Comparison of ENCODE assay signal across 21 mouse cellular contexts in the genomic region with DNA sequence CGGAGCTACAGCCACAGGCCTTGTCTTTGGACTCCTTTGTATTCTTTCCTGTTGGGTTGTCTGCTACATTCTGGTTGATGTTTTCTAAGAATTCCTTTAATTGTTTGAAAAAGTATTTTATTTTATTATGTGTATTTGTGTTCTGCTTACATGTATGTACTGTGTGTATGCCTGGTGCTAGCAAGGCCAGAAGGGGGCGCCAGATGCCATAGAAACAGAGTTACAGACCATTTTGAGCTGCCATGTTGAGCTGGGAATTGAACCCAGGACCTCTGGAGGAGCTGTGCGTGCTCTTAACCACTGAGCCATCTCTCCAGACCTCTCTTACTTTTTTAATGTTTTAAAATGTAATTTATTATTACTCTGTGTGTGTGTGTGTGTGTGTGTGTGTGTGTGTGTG.
DNase-seq lines count a peak whose midpoint lies in the region; ATAC-seq and TF ChIP-seq lines count a peak whose summit lies in the region.
"Had no signal": no experiment of that assay in that cellular context is flagged by ENCODE, and none has a peak within 500 bp of the region (broad histone marks: within the 10 kb centered on the region; RNA-seq: fewer than 3 reads in every experiment).

No protein-coding gene starts in this region.

- no peak; the same call in 1 of the 2 replicates for TF ChIP-seq RAD21 in MEL (IDR thresholded peaks at IDR 0.05; ENCODE audit: low read depth, low read length)

- 82% methylated on average over 3 of the region's 3 CpGs for WGBS in kidney, adult 2 months
- WGBS in midbrain, embryonic 11.5 days = 78% methylated on average over 3 of the region's 3 CpGs
- WGBS in midbrain, embryonic 14.5 days = 74% methylated on average over 3 of the region's 3 CpGs
- WGBS in small intestine, adult 2 months = 86% methylated on average over 3 of the region's 3 CpGs

- no peak for TF ChIP-seq POLR2A in kidney, adult 2 months (IDR thresholded peaks at IDR 0.05; ENCODE audit: low read depth, low read length)
- no peak for TF ChIP-seq POLR2A in MEL (IDR thresholded peaks at IDR 0.05; ENCODE audit: control insufficient read depth in 1 of 2, insufficient read depth in 1 of 2, low read depth in 1 of 2, low read length in 2 of 2, poor library complexity in 1 of 2)
- no peak for TF ChIP-seq POLR2A in small intestine, adult 2 months (IDR thresholded peaks at IDR 0.05; ENCODE audit: low read depth, low read length)

- no peak for TF ChIP-seq EP300 in MEL (IDR thresholded peaks at IDR 0.05; ENCODE audit: low read depth in 1 of 2, low read length in 2 of 2)

- intact Hi-C loops in left cerebral cortex, postnatal 4 days (cut with DNase I) = no loop called here

- no peak overlapping the region for H3K4me2 ChIP-seq in midbrain, embryonic 11.5 days
- H3K4me2 ChIP-seq in midbrain, embryonic 14.5 days (ENCODE audit: low read length) = no peak overlapping the region
- H3K4me2 ChIP-seq: hindbrain, embryonic 12.5 days; intestine, embryonic 15.5 days; midbrain, embryonic 13.5 days; neural tube, embryonic 15.5 days had no signal

- H3K9me3 ChIP-seq in midbrain, embryonic 11.5 days (ENCODE audit: control insufficient read depth, low read length) = no peaks in the 10 kb centered on the region
- H3K9me3 ChIP-seq in midbrain, embryonic 14.5 days (ENCODE audit: control insufficient read depth, low read length) = no peaks in the 10 kb centered on the region
- no peaks in the 10 kb centered on the region for H3K9me3 ChIP-seq in MEL (replicated peaks; ENCODE audit: insufficient read depth, low read length)
- H3K9me3 ChIP-seq: hindbrain, embryonic 12.5 days; intestine, embryonic 15.5 days; midbrain, embryonic 13.5 days; neural tube, embryonic 15.5 days had no signal

- no peak overlapping the region for H3K27ac ChIP-seq in kidney, adult 2 months (ENCODE audit: insufficient read depth, low read depth, low read length)
- H3K27ac ChIP-seq in midbrain, embryonic 11.5 days (ENCODE audit: low read depth, low read length) = no peak overlapping the region
- H3K27ac ChIP-seq in midbrain, embryonic 14.5 days (replicated peaks; ENCODE audit: low read depth, low read length) = no peak overlapping the region
- H3K27ac ChIP-seq in MEL (ENCODE audit: control insufficient read depth, low read depth, low read length) = no peak overlapping the region
- H3K27ac ChIP-seq in small intestine, adult 2 months (ENCODE audit: insufficient read depth, low read depth, low read length) = no peak overlapping the region
- H3K27ac ChIP-seq: hindbrain, embryonic 12.5 days; intestine, embryonic 15.5 days; macrophage; midbrain, embryonic 13.5 days; neural tube, embryonic 15.5 days had no signal

- H3K9ac ChIP-seq in midbrain, embryonic 11.5 days (ENCODE audit: low read length) = no peak overlapping the region
- no peak overlapping the region for H3K9ac ChIP-seq in midbrain, embryonic 14.5 days (replicated peaks; ENCODE audit: low read length)
- no peak overlapping the region for H3K9ac ChIP-seq in MEL (ENCODE audit: control insufficient read depth, low read depth, low read length, poor library complexity, severe bottlenecking)
- H3K9ac ChIP-seq: hindbrain, embryonic 12.5 days; intestine, embryonic 15.5 days; midbrain, embryonic 13.5 days; neural tube, embryonic 15.5 days had no signal

- no peaks in the 10 kb centered on the region for H3K4me1 ChIP-seq in kidney, adult 2 months (ENCODE audit: control insufficient read depth, insufficient read depth, low read length)
- H3K4me1 ChIP-seq in midbrain, embryonic 11.5 days (ENCODE audit: control insufficient read depth, insufficient read depth, low read length) = no peaks in the 10 kb centered on the region
- no peaks in the 10 kb centered on the region for H3K4me1 ChIP-seq in midbrain, embryonic 14.5 days (ENCODE audit: control insufficient read depth, insufficient read depth, low read length)
- no peaks in the 10 kb centered on the region for H3K4me1 ChIP-seq in MEL (ENCODE audit: control insufficient read depth in 1 of 2, insufficient read depth in 2 of 2, low read length in 2 of 2)
- H3K4me1 ChIP-seq in small intestine, adult 2 months (ENCODE audit: control insufficient read depth, insufficient read depth, insufficient read length, low read length) = no peaks in the 10 kb centered on the region
- H3K4me1 ChIP-seq: intestine, embryonic 15.5 days; midbrain, embryonic 13.5 days had no signal

- no peak for ATAC-seq in midbrain, embryonic 11.5 days (ENCODE audit: low FRiP score)
- no peak for ATAC-seq in midbrain, embryonic 14.5 days (ENCODE audit: low FRiP score, low TSS enrichment)
- ATAC-seq: intestine, embryonic 15.5 days; midbrain, embryonic 13.5 days had no signal

- H3K36me3 ChIP-seq in kidney, adult 2 months (ENCODE audit: control insufficient read depth, insufficient read depth, low read length) = no peaks in the 10 kb centered on the region
- H3K36me3 ChIP-seq in midbrain, embryonic 11.5 days (ENCODE audit: control insufficient read depth, insufficient read depth, low read length) = no peaks in the 10 kb centered on the region
- no peaks in the 10 kb centered on the region for H3K36me3 ChIP-seq in midbrain, embryonic 14.5 days (ENCODE audit: control insufficient read depth, insufficient read depth, low read length)
- no peaks in the 10 kb centered on the region for H3K36me3 ChIP-seq in MEL (ENCODE audit: control insufficient read depth in 1 of 2, insufficient read depth in 2 of 2, low read length in 2 of 2)
- peaks cover 2% of the 10 kb centered on the region; the same call in 1 of the 2 replicates for H3K36me3 ChIP-seq in small intestine, adult 2 months (ENCODE audit: control insufficient read depth, insufficient read depth, low read length)
- H3K36me3 ChIP-seq: hindbrain, embryonic 12.5 days; intestine, embryonic 15.5 days; midbrain, embryonic 13.5 days; neural tube, embryonic 15.5 days had no signal

- no peak for DNase-seq in kidney, adult 2 months
- DNase-seq in kidney, postnatal 36 days = no peak
- peak; percentile 76 for DNase-seq in midbrain, embryonic 11.5 days (ENCODE audit: low spot score, missing footprints)
- no peak for DNase-seq in midbrain, embryonic 14.5 days
- no peak for DNase-seq in MEL (ENCODE audit: low read depth, low spot score)
- no peak for DNase-seq in left cerebral cortex, postnatal 4 days
- no peak for DNase-seq in cerebellum, postnatal 36 days
- DNase-seq: adrenal gland, postnatal 25 days; cerebellum, adult 8-10 months; gastrocnemius, postnatal 14 days; kidney, postnatal 14 days; layer of hippocampus, adult 9-11 months; right cerebral cortex, postnatal 4 days; thymus, postnatal 25 days had no signal

- 0 out of 2 replicates have a peak, but pooled peaks have one; percentile 18 for TF ChIP-seq CTCF in kidney, adult 2 months (conservative IDR thresholded peaks at IDR 0.05; ENCODE audit: insufficient read depth, insufficient read length, low read depth, low read length)
- peak in 2 of 3 experiments; percentile 20 to 26; a peak in 3 of 6 replicates for TF ChIP-seq CTCF in MEL (IDR thresholded peaks at IDR 0.05 in 2 of 3, conservative IDR thresholded peaks at IDR 0.05 in 1 of 3; ENCODE audit: control insufficient read depth in 1 of 3, insufficient read depth in 1 of 3, low read depth in 2 of 3, low read length in 3 of 3, poor library complexity in 1 of 3, severe bottlenecking in 1 of 3)
- TF ChIP-seq CTCF in small intestine, adult 2 months (IDR thresholded peaks at IDR 0.05; ENCODE audit: extremely low read depth, insufficient read length, insufficient replicate concordance, low read depth, low read length) = peak; percentile 28; the same call in 1 of the 2 replicates

- no peaks in the 10 kb centered on the region for H3K79me2 ChIP-seq in MEL (ENCODE audit: control insufficient read depth, insufficient read depth, low read length, poor library complexity)

- H3K27me3 ChIP-seq in kidney, adult 2 months (replicated peaks; ENCODE audit: control insufficient read depth, insufficient read depth, low read length) = no peaks in the 10 kb centered on the region
- no peaks in the 10 kb centered on the region for H3K27me3 ChIP-seq in midbrain, embryonic 11.5 days (ENCODE audit: control insufficient read depth, insufficient read depth, low read length)
- no peaks in the 10 kb centered on the region for H3K27me3 ChIP-seq in midbrain, embryonic 14.5 days (ENCODE audit: control insufficient read depth, insufficient read depth, low read length)
- H3K27me3 ChIP-seq in MEL (ENCODE audit: control insufficient read depth in 1 of 2, insufficient read depth in 2 of 2, low read length in 2 of 2) = no peaks in the 10 kb centered on the region
- H3K27me3 ChIP-seq in small intestine, adult 2 months (ENCODE audit: control insufficient read depth, insufficient read depth, low read length) = no peaks in the 10 kb centered on the region
- H3K27me3 ChIP-seq: hindbrain, embryonic 12.5 days; intestine, embryonic 15.5 days; midbrain, embryonic 13.5 days; neural tube, embryonic 15.5 days had no signal

- no peak overlapping the region for H3K4me3 ChIP-seq in kidney, adult 2 months (ENCODE audit: insufficient read depth, low read depth, low read length)
- H3K4me3 ChIP-seq in midbrain, embryonic 11.5 days (ENCODE audit: low read depth, low read length) = no peak overlapping the region
- H3K4me3 ChIP-seq in midbrain, embryonic 14.5 days (replicated peaks; ENCODE audit: low read depth, low read length) = no peak overlapping the region
- no peak overlapping the region for H3K4me3 ChIP-seq in MEL (ENCODE audit: control insufficient read depth in 1 of 2, insufficient read depth in 1 of 2, low read depth in 2 of 2, low read length in 2 of 2)
- no peak overlapping the region for H3K4me3 ChIP-seq in small intestine, adult 2 months (ENCODE audit: low read depth, low read length)
- H3K4me3 ChIP-seq: hindbrain, embryonic 12.5 days; intestine, embryonic 15.5 days; midbrain, embryonic 13.5 days; myocyte; neural tube, embryonic 15.5 days had no signal

TF ChIP-seq in MEL, 35 proteins besides CTCF, POLR2A, EP300 and RAD21:
- TF ChIP-seq ETS1 (IDR thresholded peaks at IDR 0.05; ENCODE audit: low read depth, low read length) = no peak
- TF ChIP-seq SIN3A (IDR thresholded peaks at IDR 0.05; ENCODE audit: low read length) = no peak
- TF ChIP-seq ZMIZ1 (IDR thresholded peaks at IDR 0.05; ENCODE audit: low read depth, low read length) = no peak
- no peak for TF ChIP-seq NELFE (IDR thresholded peaks at IDR 0.05; ENCODE audit: low read depth, low read length)
